Mouse (Mus musculus) midbrain, embryonic 16.5 days (tissue): ENCODE measurements around the gene Apex1. TPM values are rescaled to one million over a fixed set of nuclear protein-coding genes. Genes with fewer than 3 reads are reported as not detected.
"Not testable (repeated sequence)": the region's sequence is repeated elsewhere in the genome, so short reads cannot be mapped to it uniquely, and the experiment has no call there.

Experiments
- ATAC-seq: fragments of 200-750 bp; cut with Nextera tagmentation; 2 replicates; pipeline ENCODE4 v1.8.0; 2017; ENCODE audit warnings: moderate TSS enrichment
- H3K27ac ChIP-seq: fragments of 300-500 bp; sonication (generic); 2 replicates; pipeline ENCODE4 v1.5.1; 2014; ENCODE audit warnings: mild to moderate bottlenecking, low read length, mixed read lengths
- H3K27me3 ChIP-seq: fragments of 300-500 bp; sonication (generic); 2 replicates; pipeline ENCODE4 v1.6.1; 2014; ENCODE audit warnings: low read depth, low read length, mixed read lengths; ENCODE audit not compliant: control insufficient read depth, insufficient read depth
- H3K36me3 ChIP-seq: fragments of 300-500 bp; sonication (generic); 2 replicates; pipeline ENCODE4 v1.6.1; 2014; ENCODE audit warnings: mild to moderate bottlenecking, low read length, moderate library complexity, mixed read lengths; ENCODE audit not compliant: control insufficient read depth, insufficient read depth
- H3K4me1 ChIP-seq: fragments of 300-500 bp; sonication (generic); 2 replicates; pipeline ENCODE4 v1.6.1; 2014; ENCODE audit warnings: mild to moderate bottlenecking, low read length, mixed read lengths; ENCODE audit not compliant: control insufficient read depth, insufficient read depth
- H3K4me2 ChIP-seq: fragments of 300-500 bp; sonication (generic); 2 replicates; pipeline ENCODE4 v1.6.1; 2014; ENCODE audit warnings: mild to moderate bottlenecking, low read length, mixed read lengths
- H3K4me3 ChIP-seq: fragments of 300-500 bp; sonication (generic); 2 replicates; pipeline ENCODE4 v1.5.1; 2014; ENCODE audit warnings: low read depth, mild to moderate bottlenecking, low read length, moderate library complexity, mixed read lengths
- H3K9ac ChIP-seq: fragments of 300-500 bp; sonication (generic); 2 replicates; pipeline ENCODE4 v1.6.1; 2014; ENCODE audit warnings: low read depth, low read length, mixed read lengths
- H3K9me3 ChIP-seq: fragments of 300-500 bp; sonication (generic); replicated peaks from 2 replicates; pipeline ENCODE4 v1.6.1; 2014; ENCODE audit warnings: mild to moderate bottlenecking, low read length, mixed read lengths; ENCODE audit not compliant: control insufficient read depth, poor library complexity, severe bottlenecking
- WGBS: fragments of 180-500 bp; shearing (Covaris S2); extraction: QIAGEN DNeasy Blood & Tissue Kit; methylation state at CpG from one replicate; pipeline ENCODE4 v1.1.7; 2014; 5-methylcytosine and 5-hydroxymethylcytosine counted together
- polyA plus RNA-seq: library from polyadenylated mRNA; unstranded; fragments of >200 nt; fragmentation: Nextera tagmentation; extraction: Ambion mirVana; gene quantifications from 2 replicates; pipeline ENCODE4 v1.2.1, GENCODE M21; 2015

Gene Apex1
- polyA plus RNA-seq, 1 experiment from 2014 or later: 173 TPM

GRCm38 (mm10) chr14:50936649-50937048, 11.9 kb downstream of the Apex1 start:
- Histone ChIP-seq H3K36me3 (no peaks in the 10 kb centered on the region), H3K4me1 (peaks cover 4% of the 10 kb centered on the region; the same call in 1 of the 2 replicates), H3K4me3 (no peak overlapping the region), H3K9ac (no peak overlapping the region), H3K27me3 (no peaks in the 10 kb centered on the region), H3K4me2 (no peak overlapping the region), H3K9me3 (no peaks in the 10 kb centered on the region), H3K27ac (no peak overlapping the region)
- 45% methylated on average over 1 of the region's 1 CpGs for WGBS
- no peak for ATAC-seq

GRCm38 (mm10) chr14:50938119-50938908, 13.5 kb downstream of the Apex1 start:
- no peak overlapping the region for H3K9ac ChIP-seq
- no peaks in the 10 kb centered on the region for H3K4me1 ChIP-seq
- H3K4me2 ChIP-seq: no peak overlapping the region
- H3K27me3 ChIP-seq: no peaks in the 10 kb centered on the region
- WGBS: 87% methylated on average over 3 of the region's 3 CpGs
- no peak for ATAC-seq
- H3K27ac ChIP-seq: no peak overlapping the region
- no peaks in the 10 kb centered on the region for H3K9me3 ChIP-seq
- H3K4me3 ChIP-seq: no peak overlapping the region
- no peaks in the 10 kb centered on the region for H3K36me3 ChIP-seq

DNA sequence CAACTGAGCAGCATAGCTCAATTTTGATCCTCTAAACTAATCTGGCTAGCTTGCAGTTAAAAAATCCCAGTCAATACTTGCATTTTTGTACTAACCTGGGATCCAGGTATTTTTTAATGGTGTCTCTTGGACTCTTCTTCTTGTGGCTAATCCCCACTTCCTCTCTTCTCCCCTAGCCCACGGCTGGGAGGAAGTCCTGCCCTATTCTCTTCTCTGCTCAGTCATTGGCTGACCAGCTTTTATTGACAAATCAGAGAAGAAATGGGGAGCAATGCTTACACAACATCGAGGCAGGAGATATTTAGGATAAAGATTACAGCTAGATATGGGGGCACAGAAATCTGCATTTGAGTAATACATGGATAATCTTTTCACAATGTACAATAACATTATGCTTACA, 14.2 kb downstream of the Apex1 start:
- Histone ChIP-seq H3K4me2 (no peak overlapping the region), H3K4me3 (no peak overlapping the region), H3K9ac (no peak overlapping the region), H3K27ac (no peak overlapping the region), H3K4me1 (no peaks in the 10 kb centered on the region), H3K9me3 (no peaks in the 10 kb centered on the region), H3K36me3 (no peaks in the 10 kb centered on the region), H3K27me3 (no peaks in the 10 kb centered on the region)
- WGBS: 38% methylated on average over 2 of the region's 2 CpGs
- ATAC-seq: no peak

- peak; percentile 98 for ATAC-seq
- peaks cover 7% of the 10 kb centered on the region for H3K4me1 ChIP-seq
- peak within 1 kb of the TSS; percentile 75 for H3K4me2 ChIP-seq
- H3K4me3 ChIP-seq: peak within 1 kb of the TSS; percentile 43
- H3K27ac ChIP-seq: peak within 1 kb of the TSS; percentile 85
- WGBS: 16% methylated on average over 31 of the region's 31 CpGs
- no peaks in the 10 kb centered on the region for H3K9me3 ChIP-seq
- peak within 1 kb of the TSS; percentile 69 for H3K9ac ChIP-seq
- H3K36me3 ChIP-seq: no peaks in the 10 kb centered on the region
- H3K27me3 ChIP-seq: no peaks in the 10 kb centered on the region
Observed at GRCm38 (mm10) chr14:50943932-50944667, 19.3 kb downstream of the Apex1 start, which contains the start of gene Gm49342. Gm49342 (plus strand) TSS chr14:50944517.

GRCm38 (mm10) chr14:50944668-50945033, 19.9 kb downstream of the Apex1 start:
- Histone ChIP-seq H3K4me2 (peak overlapping the region; percentile 75), H3K9ac (peak overlapping the region; percentile 69), H3K4me3 (peak overlapping the region; percentile 43), H3K27ac (peak overlapping the region; percentile 85)
- under 1% methylated on average over 15 of the region's 15 CpGs for WGBS
- not testable (repeated sequence) for H3K4me1 ChIP-seq, H3K36me3 ChIP-seq, H3K27me3 ChIP-seq, H3K9me3 ChIP-seq
- ATAC-seq: peak; percentile 97

GRCm38 (mm10) chr14:50945081-50945480, 20.3 kb downstream of the Apex1 start:
- Histone ChIP-seq H3K4me2 (peak overlapping the region; percentile 75), H3K9ac (peak overlapping the region; percentile 69), H3K4me3 (peak overlapping the region; percentile 43), H3K27ac (peak overlapping the region; percentile 85)
- not testable (repeated sequence) for H3K4me1 ChIP-seq, H3K36me3 ChIP-seq, H3K27me3 ChIP-seq, H3K9me3 ChIP-seq
- peak; percentile 23; the same call in 1 of the 2 replicates for ATAC-seq
- WGBS: 9% methylated on average over 6 of the region's 6 CpGs

DNA sequence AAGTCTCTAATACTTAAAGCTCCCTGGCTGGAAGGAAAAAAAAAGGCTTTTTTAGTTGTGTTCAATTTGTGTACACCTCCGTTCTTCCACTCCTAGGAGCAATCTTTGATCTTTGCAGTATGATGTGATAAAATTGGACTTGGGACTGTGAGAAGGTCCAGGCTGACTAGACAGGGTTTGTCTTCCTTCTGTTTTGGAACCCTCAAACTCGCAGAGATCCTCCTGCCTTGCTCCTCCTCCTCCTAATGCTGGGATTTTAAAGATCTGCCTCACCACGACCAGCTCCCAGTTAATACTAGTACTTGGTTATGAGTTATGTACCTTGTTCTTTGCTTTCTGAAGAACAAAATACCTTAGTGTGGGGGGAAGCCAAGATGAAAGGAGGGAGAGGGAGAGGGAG, 20.8 kb downstream of the Apex1 start:
- H3K4me3 ChIP-seq: peak overlapping the region; percentile 43
- H3K9me3 ChIP-seq, ATAC-seq, H3K4me1 ChIP-seq, H3K27ac ChIP-seq, H3K36me3 ChIP-seq, H3K27me3 ChIP-seq: not testable (repeated sequence)
- peak overlapping the region; percentile 75 for H3K4me2 ChIP-seq
- H3K9ac ChIP-seq: peak overlapping the region; percentile 69; the same call in 1 of the 2 replicates
- 24% methylated on average over 3 of the region's 3 CpGs for WGBS

- H3K9ac ChIP-seq: no peak overlapping the region
- no peaks in the 10 kb centered on the region for H3K27me3 ChIP-seq
- peaks cover 5% of the 10 kb centered on the region; the same call in 1 of the 2 replicates for H3K36me3 ChIP-seq
- H3K4me3 ChIP-seq: no peak overlapping the region
- 91% methylated on average over 10 of the region's 10 CpGs for WGBS
- no peak overlapping the region for H3K27ac ChIP-seq
- no peak overlapping the region for H3K4me2 ChIP-seq
- H3K4me1 ChIP-seq: peaks cover 2% of the 10 kb centered on the region; the same call in 1 of the 2 replicates
- H3K9me3 ChIP-seq: no peaks in the 10 kb centered on the region
- no peak for ATAC-seq
Observed at GRCm38 (mm10) chr14:50955487-50955886, 30.7 kb downstream of the Apex1 start.

GRCm38 (mm10) chr14:50955942-50956508, 31.3 kb downstream of the Apex1 start, which contains the start of gene Pnp2:
Pnp2 (plus strand) TSS chr14:50955992.
- H3K27me3 ChIP-seq, H3K36me3 ChIP-seq, H3K27ac ChIP-seq, H3K4me1 ChIP-seq, H3K9me3 ChIP-seq, H3K9ac ChIP-seq: not testable (repeated sequence)
- Histone ChIP-seq H3K4me3 (peak within 1 kb of the TSS; percentile 6; the same call in 1 of the 2 replicates), H3K4me2 (peak within 1 kb of the TSS; percentile 36)
- WGBS: 8% methylated on average over 18 of the region's 19 CpGs
- ATAC-seq: peak; percentile 92
